Mouse (Mus musculus) layer of hippocampus, postnatal 36 days (tissue): ENCODE results near the gene Pold4. TPM values are rescaled to one million over a fixed set of nuclear protein-coding genes. Genes with fewer than 3 reads are reported as not detected.

Experiments used
- DNase-seq, 2 experiments: peaks; one replicate each; pipeline ENCODE4 v3.0.0; 2022
- total RNA-seq, 2 experiments: library from RNA; stranded (reverse); gene quantifications; 2 replicates each; pipeline ENCODE4 v1.2.3; 2021

Pold4 gene
- total RNA-seq, 2 experiments from 2014 or later: 12.4 to 16.6 TPM

- DNase-seq: no peak
Measured at GRCm38 (mm10) chr19:4204889-4205288, 26.8 kb upstream of the Pold4 start.

GRCm38 (mm10) chr19:4206971-4207370 is 24.7 kb upstream of the Pold4 start:
- peak; percentile 47 to 69 for DNase-seq

GRCm38 (mm10) chr19:4208563-4208962 is 23.1 kb upstream of the Pold4 start:
- no peak for DNase-seq

- no peak for DNase-seq
Measured at GRCm38 (mm10) chr19:4211891-4212588, 19.7 kb upstream of the Pold4 start.

GRCm38 (mm10) chr19:4213524-4213974 is 18.1 kb upstream of the Pold4 start:
- DNase-seq: no peak

GRCm38 (mm10) chr19:4214071-4214770 is 17.5 kb upstream of the Pold4 start, which contains the start of the genes Clcf1 and AC109138.7:
Gene Clcf1, plus strand, starts transcription at chr19:4214238.
Gene AC109138.7, plus strand, starts transcription at chr19:4214357.
- no peak for DNase-seq

- no peak for DNase-seq
Measured at GRCm38 (mm10) chr19:4214771-4215450, 16.8 kb upstream of the Pold4 start.

GRCm38 (mm10) chr19:4215451-4215840 is 16.3 kb upstream of the Pold4 start:
- DNase-seq: no peak

GRCm38 (mm10) chr19:4216041-4216685 is 15.5 kb upstream of the Pold4 start:
- DNase-seq: no peak

GRCm38 (mm10) chr19:4217140-4217539 is 14.6 kb upstream of the Pold4 start:
- DNase-seq: no peak

GRCm38 (mm10) chr19:4217855-4218254 is 13.8 kb upstream of the Pold4 start:
- DNase-seq: no peak

- no peak for DNase-seq
Measured at GRCm38 (mm10) chr19:4218293-4218692, 13.4 kb upstream of the Pold4 start.

GRCm38 (mm10) chr19:4218784-4219183 is 12.9 kb upstream of the Pold4 start:
- no peak for DNase-seq

GRCm38 (mm10) chr19:4219943-4220342 is 11.8 kb upstream of the Pold4 start:
- no peak for DNase-seq

- DNase-seq: no peak
Measured at GRCm38 (mm10) chr19:4220416-4220815, 11.3 kb upstream of the Pold4 start.

GRCm38 (mm10) chr19:4220957-4221743 is 10.5 kb upstream of the Pold4 start:
- no peak for DNase-seq

- no peak for DNase-seq
Measured at GRCm38 (mm10) chr19:4222165-4222564, 9.5 kb upstream of the Pold4 start.

- no peak for DNase-seq
Measured at GRCm38 (mm10) chr19:4226779-4227178, 4.9 kb upstream of the Pold4 start.

GRCm38 (mm10) chr19:4227446-4227845 is 4.3 kb upstream of the Pold4 start:
- no peak for DNase-seq

GRCm38 (mm10) chr19:4227894-4228678 is 3.6 kb upstream of the Pold4 start:
- DNase-seq: peak; percentile 64 to 71

- DNase-seq: no peak
Measured at GRCm38 (mm10) chr19:4228891-4229290, 2.8 kb upstream of the Pold4 start.
